Mouse (Mus musculus): ENCODE data around the gene Hgf.

The Hgf gene

GRCm38 (mm10) chr5:16553304-16554047 lies at the start of gene Hgf:
Hgf (plus strand) TSS chr5:16553495.
- DNase-seq: no peak

- no peak for DNase-seq
Observed at GRCm38 (mm10) chr5:16506702-16507350, 46.5 kb upstream of the Hgf start.

- DNase-seq: no peak
Observed at GRCm38 (mm10) chr5:16531619-16532277, 21.5 kb upstream of the Hgf start.

GRCm38 (mm10) chr5:16538067-16538466 lies 15.2 kb upstream of the Hgf start:
- no peak for DNase-seq

- DNase-seq: no peak
Observed at GRCm38 (mm10) chr5:16541561-16542116, 11.7 kb upstream of the Hgf start.

- no peak for DNase-seq
Observed at GRCm38 (mm10) chr5:16547490-16547889, 5.8 kb upstream of the Hgf start.

- no peak for DNase-seq
Observed at GRCm38 (mm10) chr5:16552647-16553046, 648 bp upstream of the Hgf start.

GRCm38 (mm10) chr5:16560247-16560646 lies 7.0 kb downstream of the Hgf start:
- no peak for DNase-seq

- no peak for DNase-seq
Observed at GRCm38 (mm10) chr5:16568997-16569396, 15.7 kb downstream of the Hgf start.

- no peak for DNase-seq
Observed at GRCm38 (mm10) chr5:16577882-16578742, 24.8 kb downstream of the Hgf start.

GRCm38 (mm10) chr5:16595699-16596098 lies 42.4 kb downstream of the Hgf start:
- DNase-seq: no peak

- no peak for DNase-seq
Observed at GRCm38 (mm10) chr5:16597996-16598395, 44.7 kb downstream of the Hgf start.

GRCm38 (mm10) chr5:16601463-16601862 lies 48.2 kb downstream of the Hgf start:
- no peak for DNase-seq

- DNase-seq: no peak
Observed at GRCm38 (mm10) chr5:16632996-16633395, 79.7 kb downstream of the Hgf start.

- DNase-seq: no peak
Observed at GRCm38 (mm10) chr5:16646417-16646816, 93.1 kb downstream of the Hgf start.

GRCm38 (mm10) chr5:16647701-16648100 lies 94.4 kb downstream of the Hgf start:
- no peak for DNase-seq

GRCm38 (mm10) chr5:16650240-16650639 lies 96.9 kb downstream of the Hgf start:
- DNase-seq: no peak

- DNase-seq: no peak
Observed at GRCm38 (mm10) chr5:16654022-16654421, 100.7 kb downstream of the Hgf start.

All from cerebellum, adult 9-11 months (tissue).